Mouse (Mus musculus) heart, adult 11 months (tissue): ENCODE data around the gene Foxp1.
A peak's percentile ranks its signal among the peaks of the same experiment; 100 is the strongest.

Experiments used
- DNase-seq: peaks from one replicate; pipeline ENCODE4 v3.0.0; 2022

The Foxp1 gene

GRCm38 (mm10) chr6:99435140-99435539 lies 87.4 kb downstream of the Foxp1 start:
- peak; percentile 97 for DNase-seq

DNA sequence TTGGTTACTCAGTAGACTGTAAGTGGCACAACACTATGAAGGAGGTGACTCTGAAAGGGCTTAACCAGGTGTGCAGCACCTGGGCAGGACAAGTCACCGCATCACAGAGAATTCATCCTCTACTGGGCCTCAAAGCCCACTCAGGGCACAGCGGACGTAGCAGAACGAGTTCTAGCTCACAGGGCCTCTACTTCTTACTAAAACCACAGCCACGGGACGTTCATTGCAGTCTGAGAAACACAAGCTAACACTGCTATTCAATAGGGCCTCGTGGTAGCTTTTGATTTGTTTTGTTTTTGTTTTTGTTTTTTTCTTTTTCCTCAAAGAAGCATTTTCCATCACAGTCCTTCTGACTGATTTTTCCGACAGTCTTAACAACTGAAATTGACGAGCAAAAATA lies 89.5 kb downstream of the Foxp1 start:
- no peak for DNase-seq

- DNase-seq = no peak
Measured at GRCm38 (mm10) chr6:99431941-99432340, 90.6 kb downstream of the Foxp1 start.

DNA sequence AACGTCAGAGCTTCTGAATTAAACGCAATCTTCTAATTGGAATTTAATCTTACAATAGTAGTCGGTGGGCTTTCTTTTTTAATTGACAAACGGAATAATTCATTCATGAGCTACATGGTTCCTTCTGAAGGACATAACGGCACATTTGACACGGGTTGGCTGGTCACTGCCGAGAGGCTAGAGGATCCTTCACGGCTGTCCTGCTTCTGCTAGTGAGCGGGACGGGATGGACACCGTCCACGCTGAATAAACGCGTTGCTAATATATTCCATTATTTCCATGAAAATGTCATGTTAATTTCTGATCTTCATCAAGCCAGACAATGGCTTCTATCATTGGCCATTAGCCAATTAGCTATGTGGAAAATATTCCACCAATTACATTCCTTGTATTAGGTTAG lies 92.0 kb downstream of the Foxp1 start:
- DNase-seq = peak; percentile 73

DNA sequence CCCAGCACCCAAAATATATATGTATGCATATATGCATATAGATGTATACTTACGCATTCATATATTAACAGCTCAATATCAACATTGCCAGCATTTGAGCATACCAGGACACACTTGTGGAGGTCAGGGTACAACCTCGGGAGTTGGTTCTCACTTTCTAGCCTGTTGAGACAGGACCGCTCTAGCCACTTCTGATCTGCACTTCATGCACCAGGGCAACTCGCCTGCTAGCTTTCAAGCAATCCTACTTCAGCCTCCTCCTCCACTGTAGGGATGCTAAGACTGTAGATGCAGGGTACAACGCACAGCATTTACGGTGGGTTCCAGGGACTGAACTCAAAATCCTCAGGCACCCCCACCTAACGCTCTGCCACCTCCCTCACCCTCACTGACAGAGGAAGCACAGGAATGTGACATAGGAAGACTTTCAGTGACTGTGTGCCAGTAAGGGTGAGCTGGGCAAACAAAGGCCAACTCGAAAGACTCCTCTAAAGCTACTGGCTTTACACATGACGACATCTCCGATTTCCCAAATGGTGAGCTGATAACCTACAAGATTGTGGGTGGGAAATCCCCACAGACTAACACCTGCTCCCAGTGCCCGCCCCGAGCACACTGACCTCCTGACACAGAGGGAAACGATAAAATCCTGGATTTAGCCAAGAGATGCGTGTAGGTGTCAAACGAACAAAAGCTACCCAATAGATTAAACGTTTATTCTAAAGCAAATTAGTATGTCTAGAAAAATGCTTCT lies 93.0 kb downstream of the Foxp1 start:
- DNase-seq = no peak

GRCm38 (mm10) chr6:99428961-99429360 lies 93.6 kb downstream of the Foxp1 start:
- DNase-seq = no peak

DNA sequence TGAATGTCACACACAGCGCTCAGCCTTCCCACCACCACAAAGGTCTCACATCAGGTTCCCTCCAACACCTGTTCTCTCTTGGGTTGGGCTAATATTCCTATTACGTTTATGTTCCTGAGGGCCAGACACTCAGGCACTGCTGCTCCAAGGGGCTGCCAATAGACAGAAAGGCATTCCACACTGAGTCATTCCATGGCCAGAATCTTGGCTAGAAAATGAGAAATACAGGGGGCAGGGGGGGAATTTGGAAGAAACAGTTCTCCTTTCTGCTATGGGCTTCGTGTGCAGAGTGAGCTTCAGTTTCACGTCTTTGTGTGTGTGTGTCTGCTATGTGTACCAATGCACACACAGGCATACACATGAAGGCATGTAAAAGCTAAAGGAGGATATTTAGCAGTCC lies 95.2 kb downstream of the Foxp1 start:
- DNase-seq = no peak

DNA sequence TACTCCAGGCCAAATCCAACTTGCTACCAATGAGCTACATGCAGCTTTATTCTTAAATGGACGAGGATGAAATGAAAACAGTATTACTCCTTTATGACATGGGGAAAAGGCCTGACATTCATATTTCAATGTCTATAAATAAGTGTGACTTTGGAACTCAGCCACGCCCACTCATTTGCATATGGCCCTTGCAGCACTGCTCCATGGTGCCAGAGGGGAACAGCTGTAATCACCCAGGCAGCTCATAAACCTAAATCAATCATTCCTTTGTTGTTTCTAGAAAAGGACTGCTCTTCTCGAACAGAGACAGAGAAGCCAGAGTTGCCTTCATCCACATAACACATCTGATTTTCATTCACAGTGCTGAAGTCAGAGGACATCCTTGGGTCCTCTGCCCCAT lies 97.5 kb downstream of the Foxp1 start:
- DNase-seq = no peak

DNA sequence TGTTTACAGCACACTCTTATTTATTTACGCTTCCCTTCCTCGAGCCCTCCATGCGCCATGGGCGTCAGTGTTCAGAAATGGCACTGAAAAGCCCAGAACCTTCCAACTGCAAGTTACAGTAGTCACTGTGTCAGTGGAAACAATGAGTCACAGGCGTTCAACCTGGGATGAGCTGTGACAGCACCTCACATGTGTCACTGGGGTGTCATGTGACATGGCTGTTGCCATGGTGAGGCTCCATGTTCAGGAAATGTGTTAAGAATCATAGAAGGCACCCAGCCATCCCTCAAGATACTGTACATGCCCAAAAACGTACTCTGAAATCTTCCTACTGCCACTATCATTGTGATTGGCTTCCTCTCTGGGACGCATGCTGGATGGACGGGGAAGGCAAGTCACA lies 101.9 kb downstream of the Foxp1 start:
- no peak for DNase-seq

GRCm38 (mm10) chr6:99412598-99412997 lies 109.9 kb downstream of the Foxp1 start:
- DNase-seq = no peak

- no peak for DNase-seq
Measured at GRCm38 (mm10) chr6:99409602-99410001, 112.9 kb downstream of the Foxp1 start.

DNA sequence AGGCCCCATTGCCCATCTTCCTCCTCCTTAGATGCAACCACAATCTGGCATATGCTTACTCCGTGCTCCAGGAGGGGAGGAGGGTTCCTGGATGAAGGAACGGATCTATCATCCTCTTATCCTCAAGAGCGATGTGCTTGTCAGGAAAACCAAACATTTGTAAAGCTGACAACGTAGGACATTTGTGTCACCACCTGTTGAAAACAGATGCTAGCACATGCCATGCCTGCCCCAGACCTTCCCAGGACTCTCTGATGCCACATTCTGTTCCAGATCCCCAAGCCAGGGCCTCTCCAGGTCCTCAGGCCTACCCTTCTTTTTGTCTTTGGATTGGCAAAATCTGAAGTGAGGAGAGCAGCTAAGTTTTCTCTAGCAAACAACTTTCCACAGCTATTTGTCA lies 113.6 kb downstream of the Foxp1 start:
- DNase-seq = no peak

- no peak for DNase-seq
Measured at GRCm38 (mm10) chr6:99403755-99404390, 118.6 kb downstream of the Foxp1 start.

GRCm38 (mm10) chr6:99402941-99403340 lies 119.6 kb downstream of the Foxp1 start:
- no peak for DNase-seq

DNA sequence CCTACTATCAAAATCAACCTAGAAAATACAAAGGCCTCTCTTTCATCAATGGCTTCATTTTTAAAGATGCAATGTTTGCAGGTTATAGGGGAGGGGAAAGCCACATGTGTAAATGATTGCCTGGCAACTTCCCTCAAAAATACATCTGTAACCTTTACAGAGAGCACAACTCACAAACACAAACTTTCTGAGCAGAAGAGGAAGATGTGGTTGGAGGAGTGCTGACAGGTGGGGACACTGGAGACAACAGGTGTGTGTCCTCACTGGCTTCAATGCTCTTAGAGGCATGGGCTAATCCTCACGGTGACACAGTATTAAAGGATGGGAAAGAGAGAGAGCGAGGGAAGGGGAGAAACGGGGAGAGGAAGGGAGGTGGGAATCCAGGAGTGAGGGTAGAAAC lies 120.2 kb downstream of the Foxp1 start:
- no peak for DNase-seq

- peak; percentile 86 for DNase-seq
Measured at GRCm38 (mm10) chr6:99401801-99402200, 120.7 kb downstream of the Foxp1 start.

DNA sequence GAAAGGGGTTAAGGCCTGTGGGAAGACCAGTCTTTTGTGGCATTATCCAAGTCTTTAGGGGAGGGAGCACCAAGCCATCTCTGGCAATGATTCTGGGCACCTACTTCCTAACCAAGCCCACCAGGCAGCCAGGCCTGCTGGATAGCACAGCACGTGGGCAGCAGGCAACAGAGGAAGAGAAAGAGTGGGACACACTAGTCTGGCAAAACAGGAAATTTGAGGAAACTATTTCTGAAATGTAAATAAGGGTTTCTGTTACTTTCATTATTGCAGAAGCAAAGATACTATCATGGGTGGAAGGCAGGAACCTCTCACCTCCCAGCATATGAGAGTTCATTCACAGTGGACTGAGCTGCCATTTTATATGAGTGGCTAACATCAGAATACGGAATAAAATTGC lies 121.3 kb downstream of the Foxp1 start:
- DNase-seq = peak; percentile 90

- DNase-seq = no peak
Measured at GRCm38 (mm10) chr6:99395745-99396144, 126.8 kb downstream of the Foxp1 start.

DNA sequence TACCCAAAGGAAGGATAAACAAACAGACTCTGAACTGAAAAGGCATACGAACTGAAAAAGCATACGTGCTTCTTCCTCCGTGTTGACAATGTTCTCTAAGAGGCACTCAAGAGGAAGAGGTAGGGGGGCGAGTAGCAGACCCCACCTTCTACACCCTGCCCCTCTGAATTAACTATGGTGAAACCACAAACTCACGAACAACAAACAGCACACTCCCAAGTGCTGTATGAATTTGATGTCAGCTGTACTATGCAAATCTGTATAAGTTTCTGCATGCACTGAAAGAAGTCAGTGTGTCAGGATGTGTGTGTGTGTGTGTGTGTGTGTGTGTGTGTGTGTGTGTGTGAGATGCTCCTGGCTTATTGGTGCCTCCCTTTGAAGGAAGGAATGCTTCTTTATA lies 127.7 kb downstream of the Foxp1 start:
- DNase-seq = no peak

- peak; percentile 86 for DNase-seq
Measured at GRCm38 (mm10) chr6:99392484-99392883, 130.0 kb downstream of the Foxp1 start.

- DNase-seq = peak; percentile 98
Measured at GRCm38 (mm10) chr6:99388741-99389675, 133.5 kb downstream of the Foxp1 start.

- no peak for DNase-seq
Measured at GRCm38 (mm10) chr6:99388023-99388422, 134.5 kb downstream of the Foxp1 start.

- DNase-seq = peak; percentile 93
Measured at GRCm38 (mm10) chr6:99385059-99385604, 137.4 kb downstream of the Foxp1 start.
